Mouse (Mus musculus) liver, embryonic 11.5 days (tissue): Measurements from ENCODE around the gene Phf8. TPM values are rescaled to one million over a fixed set of nuclear protein-coding genes. Genes with fewer than 3 reads are reported as not detected.

ENCODE experiments used
- ATAC-seq: fragments of 200-750 bp; cut with Nextera tagmentation; replicated peaks from 2 replicates; pipeline ENCODE4 v1.8.0; 2017; ENCODE audit warnings: moderate number of reproducible peaks, mild to moderate bottlenecking, moderate TSS enrichment, moderate library complexity; ENCODE audit not compliant: low FRiP score
- DNase-seq: peaks from one replicate; pipeline ENCODE4 v3.0.0-alpha.2; 2017; ENCODE audit warnings: low spot score
- H3K27ac ChIP-seq: fragments of 300-500 bp; sonication (generic); 2 replicates; pipeline ENCODE4 v1.5.1; 2014; ENCODE audit warnings: mild to moderate bottlenecking, low read depth, low read length, control low read depth
- H3K27me3 ChIP-seq: fragments of 300-500 bp; sonication (generic); replicated peaks from 2 replicates; pipeline ENCODE4 v1.6.1; 2014; ENCODE audit warnings: low read length, mixed read lengths; ENCODE audit not compliant: control insufficient read depth, insufficient read depth
- H3K36me3 ChIP-seq: fragments of 300-500 bp; sonication (generic); 2 replicates; pipeline ENCODE4 v1.6.1; 2014; ENCODE audit warnings: mild to moderate bottlenecking, low read length, moderate library complexity, mixed read lengths; ENCODE audit not compliant: control insufficient read depth, insufficient read depth
- H3K4me1 ChIP-seq: fragments of 300-500 bp; sonication (generic); replicated peaks from 2 replicates; pipeline ENCODE4 v1.6.1; 2014; ENCODE audit warnings: low read length, mixed read lengths; ENCODE audit not compliant: control insufficient read depth, insufficient read depth
- H3K4me2 ChIP-seq: fragments of 300-500 bp; sonication (generic); 2 replicates; pipeline ENCODE4 v1.6.1; 2014; ENCODE audit warnings: mild to moderate bottlenecking, control low read depth, moderate library complexity
- H3K4me3 ChIP-seq: fragments of 300-500 bp; sonication (generic); 2 replicates; pipeline ENCODE4 v1.5.1; 2014; ENCODE audit warnings: low read depth, low read length, control low read depth
- H3K9ac ChIP-seq: fragments of 300-500 bp; sonication (generic); 2 replicates; pipeline ENCODE4 v1.6.1; 2014; ENCODE audit warnings: low read depth, low read length, control low read depth
- H3K9me3 ChIP-seq: fragments of 300-500 bp; sonication (generic); 2 replicates; pipeline ENCODE4 v1.6.1; 2016; ENCODE audit warnings: low read length, inconsistent platforms, mixed read lengths; ENCODE audit not compliant: control insufficient read depth
- WGBS: fragments of 180-500 bp; shearing (Covaris S2); extraction: QIAGEN DNeasy Blood & Tissue Kit; methylation state at CpG from one replicate; pipeline ENCODE4 v1.1.7; 2014; 5-methylcytosine and 5-hydroxymethylcytosine counted together
- polyA plus RNA-seq: library from polyadenylated mRNA; unstranded; fragments of >200 nt; fragmentation: Nextera tagmentation; extraction: Ambion mirVana; gene quantifications from 2 replicates; pipeline ENCODE4 v1.2.1, GENCODE M21; 2014

Gene Phf8
- polyA plus RNA-seq, 1 experiment from 2014 or later: 10.8 TPM

DNA sequence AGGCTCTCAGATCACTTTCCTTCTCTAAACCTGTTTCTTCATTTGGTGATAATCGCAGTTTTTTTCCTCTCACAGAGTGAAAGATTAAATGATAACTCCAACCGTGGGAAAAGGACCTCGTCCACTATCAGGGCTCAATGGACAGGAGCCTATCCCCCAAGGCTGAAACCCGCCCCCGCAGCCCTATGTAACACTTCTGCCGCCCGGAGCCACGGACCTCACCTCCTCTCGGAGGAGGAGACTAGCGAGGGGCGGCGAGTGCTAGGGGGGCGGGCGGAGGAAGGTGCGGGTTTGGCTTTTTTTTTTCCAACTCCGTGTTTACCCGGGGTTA, 380 bp upstream of the Phf8 start:
- H3K4me1 ChIP-seq: peaks cover 3% of the 10 kb centered on the region; the same call in 1 of the 2 replicates
- no peak for DNase-seq
- H3K9ac ChIP-seq: peak overlapping the region; percentile 53; the same call in 1 of the 2 replicates
- peak overlapping the region; percentile 52 for H3K4me2 ChIP-seq
- no peaks in the 10 kb centered on the region for H3K36me3 ChIP-seq
- H3K27me3 ChIP-seq: no peaks in the 10 kb centered on the region; the same call in 1 of the 2 replicates
- peak overlapping the region; percentile 79; the same call in 1 of the 2 replicates for H3K27ac ChIP-seq
- peak; percentile 64; the same call in 1 of the 2 replicates for ATAC-seq
- H3K4me3 ChIP-seq: peak overlapping the region; percentile 61
- 11% methylated on average over 17 of the region's 17 CpGs for WGBS
- H3K9me3 ChIP-seq: no peaks in the 10 kb centered on the region

DNA sequence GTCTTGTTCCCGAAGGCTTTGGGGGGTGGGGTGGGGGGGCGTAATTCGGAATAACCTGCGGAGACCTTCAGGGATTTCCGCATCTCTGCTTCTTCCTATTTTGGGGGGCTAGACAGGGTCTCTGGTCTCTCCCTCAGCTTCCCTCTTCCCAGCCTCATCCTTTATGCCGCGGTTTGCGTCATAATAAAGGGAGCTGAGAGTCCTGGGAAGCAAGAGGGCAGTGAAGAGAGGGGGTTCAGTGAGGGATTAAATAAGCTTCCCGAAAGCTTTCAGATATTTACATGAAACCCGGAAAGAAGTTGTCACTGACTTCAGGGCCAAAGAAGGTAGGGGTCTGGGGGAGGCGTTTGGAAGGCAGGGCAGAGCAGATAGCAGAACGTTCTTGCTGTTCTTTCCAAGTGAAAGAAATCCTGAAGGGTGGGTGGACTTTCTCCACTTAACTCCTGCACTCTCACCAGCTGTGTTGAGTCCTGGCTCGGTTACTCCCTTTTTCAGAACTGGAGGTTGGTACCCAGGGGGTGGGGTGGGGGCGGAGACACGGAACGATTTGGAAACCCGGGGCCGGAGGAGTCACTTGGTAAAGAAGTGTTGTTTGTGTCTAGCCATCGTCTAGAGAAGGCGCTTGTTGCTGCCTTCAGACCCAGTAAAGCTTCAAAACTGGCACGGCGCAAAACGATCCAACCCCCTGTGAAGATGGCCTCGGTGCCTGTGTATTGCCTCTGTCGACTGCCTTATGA, 1.5 kb downstream of the Phf8 start:
- WGBS: 24% methylated on average over 25 of the region's 25 CpGs
- Histone ChIP-seq H3K9me3 (no peaks in the 10 kb centered on the region), H3K4me3 (peak overlapping the region; percentile 61), H3K4me1 (peaks cover 3% of the 10 kb centered on the region; the same call in 1 of the 2 replicates), H3K4me2 (peak overlapping the region; percentile 74), H3K36me3 (no peaks in the 10 kb centered on the region), H3K27ac (no peak overlapping the region), H3K9ac (peak overlapping the region; percentile 82), H3K27me3 (no peaks in the 10 kb centered on the region; the same call in 1 of the 2 replicates)
- ATAC-seq: no peak
- DNase-seq: peak; percentile 33

DNA sequence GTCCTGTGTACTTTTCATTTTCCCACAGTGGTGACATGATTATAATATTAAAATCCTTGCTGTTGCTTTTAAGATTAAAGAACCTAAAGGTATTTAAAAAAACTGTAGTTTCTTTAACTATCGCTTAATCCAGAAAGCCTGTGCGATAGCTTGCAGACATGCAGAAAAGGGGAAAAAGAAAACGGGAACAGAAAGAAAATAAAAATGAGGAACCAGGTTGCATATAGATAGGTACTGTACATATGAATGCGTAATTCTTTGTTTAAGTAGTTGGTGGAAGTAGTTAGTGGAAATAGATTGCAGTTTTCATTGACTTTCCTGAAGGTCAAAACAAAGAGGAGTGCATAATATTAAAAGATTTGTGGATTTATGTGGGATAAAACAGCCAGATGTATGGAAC, 32.9 kb downstream of the Phf8 start:
- Histone ChIP-seq H3K36me3 (no peaks in the 10 kb centered on the region), H3K9ac (no peak overlapping the region), H3K27ac (no peak overlapping the region), H3K4me3 (no peak overlapping the region), H3K27me3 (no peaks in the 10 kb centered on the region), H3K9me3 (no peaks in the 10 kb centered on the region), H3K4me1 (no peaks in the 10 kb centered on the region), H3K4me2 (no peak overlapping the region)
- no peak for DNase-seq
- 78% methylated on average over 4 of the region's 4 CpGs for WGBS
- ATAC-seq: no peak

DNA sequence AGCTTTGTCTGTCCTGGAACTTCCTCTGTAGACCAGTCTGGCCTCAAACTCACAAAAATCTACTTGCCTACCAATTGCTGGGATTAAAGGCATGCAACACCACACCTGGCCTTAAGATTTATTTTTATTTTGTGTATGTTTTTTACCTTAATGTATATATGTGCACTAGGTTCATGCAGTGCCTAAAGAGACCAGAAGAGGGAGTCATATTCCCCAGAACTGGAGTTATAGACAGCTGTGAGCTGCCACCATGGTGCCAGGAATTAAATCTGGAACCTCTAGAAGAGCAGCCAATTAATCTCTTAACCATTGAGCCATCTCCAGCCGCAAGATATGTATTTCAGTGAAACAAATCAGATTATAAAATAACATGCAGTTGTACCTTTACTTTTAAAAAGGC, 54.7 kb downstream of the Phf8 start:
- H3K27ac ChIP-seq: no peak overlapping the region
- H3K4me3 ChIP-seq: no peak overlapping the region
- no peaks in the 10 kb centered on the region for H3K9me3 ChIP-seq
- H3K27me3 ChIP-seq: no peaks in the 10 kb centered on the region
- H3K36me3 ChIP-seq: no peaks in the 10 kb centered on the region
- H3K4me2 ChIP-seq: no peak overlapping the region
- no peak for ATAC-seq
- 100% methylated on average over 1 of the region's 1 CpGs for WGBS
- H3K9ac ChIP-seq: no peak overlapping the region
- no peaks in the 10 kb centered on the region for H3K4me1 ChIP-seq
- DNase-seq: no peak

DNA sequence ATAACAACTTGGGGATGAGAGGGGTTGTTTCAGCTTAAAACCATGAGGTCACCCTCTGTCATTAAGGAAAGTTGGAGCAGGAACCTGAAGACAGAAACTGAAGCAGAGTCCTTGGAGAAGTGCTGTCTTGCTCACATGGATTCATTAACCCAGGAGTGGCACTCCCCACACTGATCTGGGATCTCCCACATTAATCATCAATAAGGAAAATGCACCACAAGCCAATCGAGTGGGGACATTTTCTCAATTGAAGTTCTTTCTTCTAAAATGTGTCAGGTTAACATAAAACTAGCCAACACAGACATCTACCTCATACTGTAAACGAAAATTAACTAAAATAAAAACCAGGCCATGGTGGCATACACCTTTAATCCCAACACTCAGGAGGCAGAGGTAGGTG, 122.9 kb downstream of the Phf8 start:
- 70% methylated on average over 2 of the region's 2 CpGs for WGBS

DNA sequence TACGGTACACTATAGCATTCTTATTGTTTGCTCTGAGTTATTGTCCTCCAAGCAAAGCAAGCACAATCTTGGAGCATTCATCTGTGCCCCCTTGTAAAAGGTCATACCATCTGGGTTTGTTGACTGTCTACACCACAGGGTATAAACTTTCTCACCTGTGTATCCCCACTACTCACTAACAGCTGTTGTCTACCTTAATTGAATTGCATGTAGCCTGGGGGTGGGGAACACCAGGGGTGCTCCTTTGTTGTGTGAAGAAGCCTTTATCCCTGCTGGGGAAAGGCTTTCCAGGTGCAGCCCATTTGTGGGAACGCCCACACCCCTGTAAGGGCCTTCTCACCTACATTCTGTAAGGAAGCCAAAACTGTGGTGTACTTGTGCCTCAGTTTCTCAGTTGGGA, 133.3 kb downstream of the Phf8 start:
- 56% methylated on average over 2 of the region's 2 CpGs for WGBS
- no peak for ATAC-seq
- Histone ChIP-seq H3K9ac (no peak overlapping the region), H3K9me3 (no peaks in the 10 kb centered on the region), H3K27me3 (peaks cover 2% of the 10 kb centered on the region; the same call in 1 of the 2 replicates), H3K4me3 (no peak overlapping the region), H3K27ac (no peak overlapping the region), H3K4me1 (no peaks in the 10 kb centered on the region), H3K36me3 (no peaks in the 10 kb centered on the region), H3K4me2 (no peak overlapping the region)
- no peak for DNase-seq

More for the DNA sequence above, 122.9 kb downstream of the Phf8 start:
- DNase-seq (no peak), ATAC-seq (no peak)
- Histone ChIP-seq H3K9me3 (no peaks in the 10 kb centered on the region), H3K27me3 (no peaks in the 10 kb centered on the region), H3K9ac (no peak overlapping the region), H3K4me3 (no peak overlapping the region), H3K27ac (no peak overlapping the region), H3K4me2 (no peak overlapping the region), H3K36me3 (no peaks in the 10 kb centered on the region), H3K4me1 (no peaks in the 10 kb centered on the region)

DNA sequence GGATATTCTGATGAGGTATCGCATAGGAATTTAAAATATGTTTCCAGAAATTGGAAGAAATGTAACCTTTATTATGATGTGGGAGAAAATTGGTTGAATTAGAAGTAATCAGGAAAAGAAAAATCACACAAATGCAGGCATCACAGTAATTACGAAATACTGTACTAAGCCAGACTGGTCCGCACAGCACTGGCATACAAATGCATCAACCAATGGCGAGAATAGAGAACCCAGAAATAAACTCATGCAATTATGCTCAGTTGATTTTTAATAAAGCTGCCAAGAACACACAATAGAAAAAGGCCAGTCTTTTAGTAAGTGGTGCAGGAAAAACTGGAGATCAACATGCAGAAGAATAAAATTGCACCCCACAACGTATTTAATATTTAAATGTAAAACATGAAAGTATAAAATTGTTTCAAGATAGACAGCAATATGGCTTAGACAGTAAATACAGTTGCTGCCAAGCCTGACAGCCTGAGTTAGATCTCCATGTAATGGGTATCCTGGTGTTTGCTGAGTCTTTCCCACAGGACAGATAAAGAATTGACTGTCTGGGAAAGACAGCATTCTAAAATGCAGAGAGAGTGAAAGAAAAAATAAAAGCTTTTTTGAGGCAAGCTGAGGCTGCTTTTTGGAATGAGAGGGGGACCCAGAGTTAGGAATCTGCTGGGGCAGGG, 154.2 kb downstream of the Phf8 start:
- no peak overlapping the region for H3K9ac ChIP-seq
- WGBS: 78% methylated on average over 5 of the region's 5 CpGs
- H3K36me3 ChIP-seq: no peaks in the 10 kb centered on the region
- no peak for DNase-seq
- no peak overlapping the region for H3K4me3 ChIP-seq
- H3K4me1 ChIP-seq: no peaks in the 10 kb centered on the region
- no peak for ATAC-seq
- H3K9me3 ChIP-seq: no peaks in the 10 kb centered on the region
- H3K27me3 ChIP-seq: no peaks in the 10 kb centered on the region
- no peak overlapping the region for H3K4me2 ChIP-seq
- no peak overlapping the region for H3K27ac ChIP-seq
